Comparison of ENCODE assay signal across 21 mouse cellular contexts in the genomic region with DNA sequence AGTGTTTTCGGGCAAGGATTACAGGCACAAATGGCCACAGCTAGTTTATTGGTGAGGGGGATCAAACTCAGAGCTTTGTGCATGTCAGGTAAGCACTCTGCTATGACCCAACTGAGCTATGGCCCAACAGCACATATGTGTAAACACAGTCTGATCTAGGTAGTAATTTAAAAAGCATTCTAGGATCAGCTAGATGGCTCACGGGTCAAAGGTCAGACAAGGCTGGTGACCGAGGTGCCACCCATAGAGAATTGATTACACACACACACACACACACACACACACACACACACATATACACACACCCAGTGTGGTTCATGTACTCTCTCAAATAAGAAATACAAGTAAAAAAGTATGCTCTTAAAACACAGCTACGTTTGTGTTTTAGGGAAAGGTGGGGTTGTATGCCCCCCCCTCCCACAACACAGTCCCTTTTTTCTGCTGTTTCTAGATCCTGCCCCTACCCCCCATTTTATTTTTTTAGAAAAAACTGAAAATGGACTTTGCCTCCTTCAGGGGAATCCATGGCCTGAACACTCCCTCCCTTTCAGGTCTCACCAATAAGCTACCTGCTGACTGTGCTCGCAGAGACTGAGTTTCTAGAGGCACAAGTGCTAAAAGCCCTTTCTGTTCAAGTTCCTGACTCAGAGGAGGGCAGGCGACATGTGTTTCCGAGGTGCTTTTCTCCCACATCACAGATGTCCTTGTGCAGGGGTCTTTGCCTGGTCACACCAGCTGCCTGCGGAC.
DNase-seq lines count a peak whose midpoint lies in the region; ATAC-seq and TF ChIP-seq lines count a peak whose summit lies in the region.
"Had no signal": no experiment of that assay in that cellular context is flagged by ENCODE, and none has a peak within 500 bp of the region (broad histone marks: within the 10 kb centered on the region; RNA-seq: fewer than 3 reads in every experiment).

No protein-coding gene starts in this region.

- H3K36me3 ChIP-seq in kidney, adult 2 months (ENCODE audit: control insufficient read depth, insufficient read depth, low read length) = no peaks in the 10 kb centered on the region
- no peaks in the 10 kb centered on the region for H3K36me3 ChIP-seq in kidney, embryonic 14.5 days (ENCODE audit: control insufficient read depth, insufficient read depth, low read length)
- H3K36me3 ChIP-seq in liver, embryonic 16.5 days (ENCODE audit: control insufficient read depth, insufficient read depth) = no peaks in the 10 kb centered on the region
- H3K36me3 ChIP-seq in liver, embryonic 11.5 days (ENCODE audit: control insufficient read depth, insufficient read depth, low read length) = no peaks in the 10 kb centered on the region
- H3K36me3 ChIP-seq in small intestine, adult 2 months (ENCODE audit: control insufficient read depth, insufficient read depth, low read length) = no peaks in the 10 kb centered on the region
- H3K36me3 ChIP-seq: embryonic facial prominence, embryonic 10.5 days; forebrain, embryonic 15.5 days; liver, embryonic 15.5 days; midbrain, embryonic 15.5 days; neural tube, embryonic 12.5 days had no signal

- H3K27ac ChIP-seq in kidney, adult 2 months (ENCODE audit: insufficient read depth, low read depth, low read length) = 0 out of 2 replicates have a peak overlapping the region, but pooled peaks have one; percentile 3
- no peak overlapping the region for H3K27ac ChIP-seq in kidney, embryonic 14.5 days (ENCODE audit: low read depth, low read length)
- peak overlapping the region; percentile 18; the same call in 1 of the 2 replicates for H3K27ac ChIP-seq in liver, embryonic 16.5 days (ENCODE audit: low read length)
- no peak overlapping the region for H3K27ac ChIP-seq in liver, embryonic 11.5 days (ENCODE audit: low read depth, low read length)
- H3K27ac ChIP-seq in small intestine, adult 2 months (ENCODE audit: insufficient read depth, low read depth, low read length) = peak overlapping the region; percentile 92
- H3K27ac ChIP-seq: embryonic facial prominence, embryonic 10.5 days; forebrain, embryonic 15.5 days; heart, embryonic 10.5 days; hindbrain, postnatal 0 days; liver, embryonic 15.5 days; macrophage; midbrain, embryonic 15.5 days; neural tube, embryonic 12.5 days had no signal

- no peak overlapping the region for H3K4me2 ChIP-seq in kidney, embryonic 14.5 days (replicated peaks; ENCODE audit: low read depth, low read length)
- no peak overlapping the region for H3K4me2 ChIP-seq in liver, embryonic 16.5 days (ENCODE audit: low read depth, low read length)
- no peak overlapping the region for H3K4me2 ChIP-seq in liver, embryonic 11.5 days
- H3K4me2 ChIP-seq: forebrain, embryonic 15.5 days; liver, embryonic 15.5 days; midbrain, embryonic 15.5 days; neural tube, embryonic 12.5 days had no signal

- H3K27me3 ChIP-seq in kidney, adult 2 months (replicated peaks; ENCODE audit: control insufficient read depth, insufficient read depth, low read length) = no peaks in the 10 kb centered on the region
- no peaks in the 10 kb centered on the region for H3K27me3 ChIP-seq in kidney, embryonic 14.5 days (ENCODE audit: control insufficient read depth, insufficient read depth, low read length)
- no peaks in the 10 kb centered on the region for H3K27me3 ChIP-seq in liver, embryonic 16.5 days (ENCODE audit: control insufficient read depth, insufficient read depth, low read depth, low read length)
- H3K27me3 ChIP-seq in liver, embryonic 11.5 days (replicated peaks; ENCODE audit: control insufficient read depth, insufficient read depth, low read length) = no peaks in the 10 kb centered on the region
- no peaks in the 10 kb centered on the region for H3K27me3 ChIP-seq in small intestine, adult 2 months (ENCODE audit: control insufficient read depth, insufficient read depth, low read length)
- H3K27me3 ChIP-seq: forebrain, embryonic 15.5 days; liver, embryonic 15.5 days; midbrain, embryonic 15.5 days; neural tube, embryonic 12.5 days had no signal

- peaks cover 12% of the 10 kb centered on the region; the same call in 1 of the 2 replicates for H3K4me1 ChIP-seq in kidney, adult 2 months (ENCODE audit: control insufficient read depth, insufficient read depth, low read length)
- H3K4me1 ChIP-seq in kidney, embryonic 14.5 days (ENCODE audit: control insufficient read depth, insufficient read depth, low read length) = no peaks in the 10 kb centered on the region
- H3K4me1 ChIP-seq in liver, embryonic 16.5 days (ENCODE audit: control insufficient read depth, low read depth, low read length) = peaks cover 27% of the 10 kb centered on the region
- peaks cover 24% of the 10 kb centered on the region for H3K4me1 ChIP-seq in liver, embryonic 11.5 days (replicated peaks; ENCODE audit: control insufficient read depth, insufficient read depth, low read length)
- peaks cover 9% of the 10 kb centered on the region; the same call in 1 of the 2 replicates for H3K4me1 ChIP-seq in small intestine, adult 2 months (ENCODE audit: control insufficient read depth, insufficient read depth, insufficient read length, low read length)
- H3K4me1 ChIP-seq: forebrain, embryonic 15.5 days; midbrain, embryonic 15.5 days; neural tube, embryonic 12.5 days had no signal

- no peak overlapping the region for H3K9ac ChIP-seq in kidney, embryonic 14.5 days (ENCODE audit: low read depth, low read length)
- no peak overlapping the region for H3K9ac ChIP-seq in liver, embryonic 16.5 days (ENCODE audit: low read depth, low read length)
- H3K9ac ChIP-seq in liver, embryonic 11.5 days (ENCODE audit: low read depth, low read length) = no peak overlapping the region
- H3K9ac ChIP-seq: forebrain, embryonic 15.5 days; liver, embryonic 15.5 days; midbrain, embryonic 15.5 days; neural tube, embryonic 12.5 days had no signal

- no peak overlapping the region for H3K4me3 ChIP-seq in kidney, adult 2 months (ENCODE audit: insufficient read depth, low read depth, low read length)
- H3K4me3 ChIP-seq in kidney, embryonic 14.5 days (ENCODE audit: low read length) = no peak overlapping the region
- no peak overlapping the region for H3K4me3 ChIP-seq in liver, embryonic 16.5 days (ENCODE audit: low read depth, low read length)
- no peak overlapping the region for H3K4me3 ChIP-seq in liver, embryonic 11.5 days (ENCODE audit: low read depth, low read length)
- no peak overlapping the region for H3K4me3 ChIP-seq in small intestine, adult 2 months (ENCODE audit: low read depth, low read length)
- H3K4me3 ChIP-seq: embryonic facial prominence, embryonic 10.5 days; forebrain, embryonic 15.5 days; heart, embryonic 10.5 days; liver, embryonic 15.5 days; midbrain, embryonic 15.5 days; neural tube, embryonic 12.5 days had no signal

- peak; percentile 58 for DNase-seq in kidney, adult 2 months
- DNase-seq in liver, embryonic 11.5 days (ENCODE audit: low spot score) = no peak
- no peak for DNase-seq in thymus, postnatal 25 days
- DNase-seq in urinary bladder, adult 18-20 months (ENCODE audit: low spot score in 2 of 2) = no peak
- no peak for DNase-seq in embryo, embryonic 10 days (ENCODE audit: low spot score)
- DNase-seq: adrenal gland, postnatal 10 days; cerebellum, adult 8-10 months; right cerebral cortex, postnatal 25 days; thymus, adult 2 months had no signal

- ATAC-seq in kidney, embryonic 14.5 days (ENCODE audit: low FRiP score, low TSS enrichment) = no peak
- peak; percentile 20; the same call in 1 of the 2 replicates for ATAC-seq in liver, embryonic 16.5 days (ENCODE audit: low read depth)
- no peak for ATAC-seq in liver, embryonic 11.5 days (replicated peaks; ENCODE audit: low FRiP score)
- ATAC-seq: forebrain, embryonic 15.5 days; hindbrain, postnatal 0 days; lung, postnatal 0 days; midbrain, embryonic 15.5 days had no signal

- WGBS in kidney, adult 2 months = 59% methylated on average over 8 of the region's 8 CpGs
- 74% methylated on average over 8 of the region's 8 CpGs for WGBS in kidney, embryonic 14.5 days
- 69% methylated on average over 8 of the region's 8 CpGs for WGBS in liver, embryonic 16.5 days (ENCODE audit: insufficient replicate concordance)
- WGBS in liver, embryonic 11.5 days = 76% methylated on average over 8 of the region's 8 CpGs
- WGBS in small intestine, adult 2 months = 48% methylated on average over 8 of the region's 8 CpGs

- TF ChIP-seq CTCF in kidney, adult 2 months (conservative IDR thresholded peaks at IDR 0.05; ENCODE audit: insufficient read depth, insufficient read length, low read depth, low read length) = no peak
- no peak for TF ChIP-seq CTCF in small intestine, adult 2 months (IDR thresholded peaks at IDR 0.05; ENCODE audit: extremely low read depth, insufficient read length, insufficient replicate concordance, low read depth, low read length)

- no peak for TF ChIP-seq POLR2A in kidney, adult 2 months (IDR thresholded peaks at IDR 0.05; ENCODE audit: low read depth, low read length)
- TF ChIP-seq POLR2A in small intestine, adult 2 months (IDR thresholded peaks at IDR 0.05; ENCODE audit: low read depth, low read length) = no peak

- H3K9me3 ChIP-seq in kidney, embryonic 14.5 days (ENCODE audit: control insufficient read depth, low read length) = no peaks in the 10 kb centered on the region
- 0 out of 2 replicates have a peak, but pooled peaks cover 4% of the 10 kb centered on the region for H3K9me3 ChIP-seq in liver, embryonic 16.5 days (replicated peaks; ENCODE audit: control insufficient read depth, low read length)
- no peaks in the 10 kb centered on the region for H3K9me3 ChIP-seq in liver, embryonic 11.5 days (ENCODE audit: control insufficient read depth, low read length)
- H3K9me3 ChIP-seq: embryonic facial prominence, embryonic 10.5 days; forebrain, embryonic 15.5 days; liver, embryonic 15.5 days; midbrain, embryonic 15.5 days had no signal

Comparison
In these comparisons a context has a peak if more than half of its experiments do, and no peak if none do; other contexts are left out.
1. H3K27ac ChIP-seq: peak in kidney, adult 2 months (single experiment), liver, embryonic 16.5 days (single experiment) and small intestine, adult 2 months (single experiment); none in kidney, embryonic 14.5 days (single experiment) and liver, embryonic 11.5 days (single experiment).